Mouse (Mus musculus) olfactory bulb, adult 2 months (tissue): ENCODE results near the gene Bbs9. TPM values are rescaled to one million over a fixed set of nuclear protein-coding genes. Genes with fewer than 3 reads are reported as not detected.
"Not testable (repeated sequence)": the region's sequence is repeated elsewhere in the genome, so short reads cannot be mapped to it uniquely, and the experiment has no call there.

Experiments
- H3K27ac ChIP-seq: fragments of 200-500 bp; 2 replicates; pipeline ENCODE4 v1.5.1; 2012; ENCODE audit warnings: low read depth, low read length; ENCODE audit not compliant: insufficient read depth
- H3K4me1 ChIP-seq: fragments of 200-500 bp; 2 replicates; pipeline ENCODE4 v1.6.1; 2012; ENCODE audit warnings: low read length; ENCODE audit not compliant: control insufficient read depth, insufficient read depth
- H3K4me3 ChIP-seq: fragments of 200-500 bp; 2 replicates; pipeline ENCODE4 v1.5.1; 2012; ENCODE audit warnings: mild to moderate bottlenecking, low read depth, low read length, moderate library complexity; ENCODE audit not compliant: insufficient read depth
- CTCF ChIP-seq: fragments of 200-500 bp; IDR thresholded peaks from 2 replicates; pipeline ENCODE4 v1.5.1; 2012; ENCODE audit warnings: low read depth, mild to moderate bottlenecking, low read length, moderate library complexity; ENCODE audit not compliant: insufficient read depth
- POLR2A ChIP-seq: fragments of 200-500 bp; IDR thresholded peaks from 2 replicates; pipeline ENCODE4 v1.6.1; 2012; ENCODE audit warnings: mild to moderate bottlenecking, low read depth, low read length, moderate library complexity; ENCODE audit not compliant: insufficient read depth
- WGBS: fragments of 180-500 bp; shearing (Covaris S2); methylation state at CpG from one replicate; pipeline ENCODE4 v1.1.7; 2018; 5-methylcytosine and 5-hydroxymethylcytosine counted together
- polyA plus RNA-seq: library from polyadenylated mRNA; stranded (reverse); fragments of >200 nt; gene quantifications from 2 replicates; pipeline ENCODE4 v1.2.4, GENCODE M21; 2012; ENCODE audit warnings: low replicate concordance; ENCODE audit not compliant: missing spikeins, insufficient read depth, insufficient read length

Bbs9 gene
- polyA plus RNA-seq, 1 experiment = not detected

DNA sequence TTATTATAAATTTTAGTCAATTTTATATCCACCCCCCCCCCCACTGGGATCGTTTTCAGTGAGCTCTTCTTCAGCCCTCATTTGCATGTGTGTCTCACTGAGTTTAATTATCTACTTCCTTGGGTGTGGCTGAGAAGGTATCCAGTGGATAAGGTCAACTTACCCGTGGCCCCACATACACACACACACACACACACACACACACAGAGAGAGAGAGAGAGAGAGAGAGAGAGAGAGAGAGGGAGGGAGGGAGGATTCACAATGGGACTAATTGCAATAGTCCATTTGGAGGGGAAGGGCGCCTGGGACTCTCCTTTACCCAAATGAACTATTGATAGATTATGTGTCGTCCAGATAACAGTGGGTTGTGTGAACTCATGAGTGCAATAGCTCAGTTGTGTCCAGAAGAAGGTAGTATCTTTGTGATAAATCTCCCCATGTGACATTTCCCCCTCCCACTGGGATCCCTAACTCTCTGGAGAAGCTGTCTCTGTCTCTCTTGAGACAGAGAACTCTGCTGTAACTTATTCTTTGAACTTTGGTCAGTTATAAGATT lies 227.4 kb downstream of the Bbs9 start:
- H3K27ac ChIP-seq = no peak overlapping the region
- no peak overlapping the region for H3K4me3 ChIP-seq
- H3K4me1 ChIP-seq = no peaks in the 10 kb centered on the region
- no peak for TF ChIP-seq CTCF
- TF ChIP-seq POLR2A = no peak
- 92% methylated on average over 4 of the region's 4 CpGs for WGBS

DNA sequence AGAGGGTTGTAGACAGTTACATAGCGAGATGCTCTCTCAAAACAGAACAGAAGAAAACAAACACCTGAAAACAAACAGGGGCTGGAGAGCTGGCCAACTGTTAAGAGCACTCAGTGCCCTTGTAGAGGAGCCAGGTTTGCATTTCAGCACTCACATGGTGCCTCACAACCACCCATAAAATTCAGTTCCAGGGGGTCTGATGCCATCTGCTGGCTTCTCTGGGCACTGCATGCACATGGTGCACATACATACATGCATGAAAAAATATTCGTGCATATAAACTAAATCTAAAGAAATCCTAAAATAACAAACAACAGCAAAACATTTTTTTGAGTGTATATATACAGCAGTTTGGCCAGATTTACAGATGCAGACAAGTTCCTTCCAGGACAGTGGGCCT lies 228.0 kb downstream of the Bbs9 start:
- Histone ChIP-seq H3K4me3 (no peak overlapping the region), H3K27ac (no peak overlapping the region), H3K4me1 (no peaks in the 10 kb centered on the region)
- WGBS = 98% methylated on average over 2 of the region's 2 CpGs
- TF ChIP-seq CTCF = no peak
- no peak for TF ChIP-seq POLR2A

GRCm38 (mm10) chr9:22707166-22707913 lies 231.8 kb downstream of the Bbs9 start:
- no peaks in the 10 kb centered on the region for H3K4me1 ChIP-seq
- TF ChIP-seq CTCF (no peak), POLR2A (no peak)

GRCm38 (mm10) chr9:22708970-22709726 lies 233.6 kb downstream of the Bbs9 start:
- TF ChIP-seq POLR2A = no peak
- 0 out of 2 replicates have a peak, but pooled peaks have one; percentile 39 for TF ChIP-seq CTCF
- WGBS = 58% methylated on average over 19 of the region's 19 CpGs
- no peak overlapping the region for H3K27ac ChIP-seq
- no peaks in the 10 kb centered on the region for H3K4me1 ChIP-seq
- no peak overlapping the region for H3K4me3 ChIP-seq

More at GRCm38 (mm10) chr9:22707166-22707913, 231.8 kb downstream of the Bbs9 start:
- no peak overlapping the region for H3K4me3 ChIP-seq
- H3K27ac ChIP-seq = no peak overlapping the region
- 61% methylated on average over 11 of the region's 11 CpGs for WGBS

GRCm38 (mm10) chr9:22710032-22710431 lies 234.5 kb downstream of the Bbs9 start:
- Histone ChIP-seq H3K4me3 (no peak overlapping the region), H3K27ac (no peak overlapping the region), H3K4me1 (no peaks in the 10 kb centered on the region)
- TF ChIP-seq CTCF (no peak), POLR2A (no peak)
- 74% methylated on average over 7 of the region's 7 CpGs for WGBS

DNA sequence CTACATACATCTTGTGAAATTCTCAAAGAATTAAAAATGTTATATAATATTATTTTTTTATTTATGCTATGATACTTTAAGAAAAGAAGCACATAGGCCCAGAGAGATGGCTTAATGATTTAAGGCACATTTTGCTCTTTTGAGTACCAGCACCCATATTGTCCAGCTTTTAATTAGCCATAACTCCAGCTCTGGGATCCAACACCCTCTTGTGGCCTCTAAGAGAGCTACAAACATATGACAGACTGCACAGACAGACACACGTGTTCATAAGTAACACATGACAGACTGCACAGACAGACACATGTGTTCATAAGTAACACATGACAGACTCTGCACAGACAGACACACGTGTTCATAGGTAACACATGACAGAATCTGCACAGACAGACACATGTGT lies 235.8 kb downstream of the Bbs9 start:
- TF ChIP-seq POLR2A (no peak), CTCF (no peak)
- H3K4me3 ChIP-seq = no peak overlapping the region
- H3K27ac ChIP-seq = no peak overlapping the region
- H3K4me1 ChIP-seq = no peaks in the 10 kb centered on the region
- 93% methylated on average over 2 of the region's 2 CpGs for WGBS

GRCm38 (mm10) chr9:22712743-22713142 lies 237.2 kb downstream of the Bbs9 start:
- H3K4me1 ChIP-seq = no peaks in the 10 kb centered on the region
- TF ChIP-seq CTCF (no peak), POLR2A (no peak)
- 55% methylated on average over 3 of the region's 3 CpGs for WGBS
- no peak overlapping the region for H3K27ac ChIP-seq
- no peak overlapping the region for H3K4me3 ChIP-seq

DNA sequence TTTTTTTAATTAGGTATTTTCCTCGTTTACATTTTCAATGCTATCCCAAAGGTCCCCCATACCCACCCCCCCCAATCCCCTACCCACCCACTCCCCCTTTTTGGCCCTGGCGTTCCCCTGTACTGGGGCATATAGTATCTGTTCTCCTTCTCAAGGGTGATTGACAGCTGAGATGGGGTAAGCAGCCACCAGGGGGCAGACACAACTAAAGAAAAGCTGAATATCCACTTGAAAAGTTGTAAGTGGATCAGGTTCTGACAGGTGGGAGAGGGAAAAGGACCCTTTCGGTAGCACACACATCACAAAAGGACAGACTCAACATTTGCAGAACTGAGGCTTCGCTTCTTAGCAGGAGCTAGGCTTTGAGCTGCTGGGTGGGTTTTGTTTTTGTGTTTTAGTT lies 237.8 kb downstream of the Bbs9 start:
- H3K27ac ChIP-seq, H3K4me3 ChIP-seq, H3K4me1 ChIP-seq: not testable (repeated sequence)
- WGBS = 65% methylated on average over 4 of the region's 4 CpGs

DNA sequence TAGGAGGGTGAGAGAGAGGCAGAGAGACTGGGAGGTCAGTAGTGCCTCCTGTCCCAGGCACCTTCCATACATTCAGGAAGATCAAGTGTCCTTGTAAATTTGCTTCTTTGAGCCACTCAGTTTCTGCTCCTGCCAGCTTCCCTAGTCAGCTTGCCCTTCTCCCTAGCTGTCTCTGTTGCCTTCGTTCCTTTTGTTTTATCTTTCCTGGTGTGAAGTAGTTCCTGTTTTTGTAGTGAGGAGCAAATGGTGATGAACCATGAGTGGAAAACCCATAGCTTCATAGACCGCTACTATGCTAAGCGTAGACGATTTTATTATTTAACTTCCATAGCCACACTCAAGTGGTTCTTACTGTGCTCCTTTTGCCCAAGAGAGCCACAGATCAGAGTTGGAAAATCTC lies 242.1 kb downstream of the Bbs9 start:
- no peak overlapping the region for H3K27ac ChIP-seq
- TF ChIP-seq CTCF = no peak
- TF ChIP-seq POLR2A = no peak
- 94% methylated on average over 4 of the region's 4 CpGs for WGBS
- H3K4me1 ChIP-seq = no peaks in the 10 kb centered on the region
- no peak overlapping the region for H3K4me3 ChIP-seq
